Mouse (Mus musculus) right cerebral cortex, postnatal 25 days (tissue): ENCODE data around the gene Kcnab1.
A peak's percentile ranks its signal among the peaks of the same experiment; 100 is the strongest.

ENCODE experiments used
- DNase-seq: peaks from one replicate; pipeline ENCODE4 v3.0.0; 2022

Kcnab1 gene

GRCm38 (mm10) chr3:65319248-65320008, 210.2 kb downstream of the Kcnab1 start:
- DNase-seq = no peak

- DNase-seq = no peak
Observed at GRCm38 (mm10) chr3:65320990-65321389, 211.8 kb downstream of the Kcnab1 start.

- DNase-seq = peak; percentile 51
Observed at GRCm38 (mm10) chr3:65321981-65322779, 213.0 kb downstream of the Kcnab1 start.

- DNase-seq = no peak
Observed at GRCm38 (mm10) chr3:65325254-65325653, 216.1 kb downstream of the Kcnab1 start.

GRCm38 (mm10) chr3:65328814-65329213, 219.6 kb downstream of the Kcnab1 start:
- DNase-seq = no peak

GRCm38 (mm10) chr3:65337835-65338464, 228.8 kb downstream of the Kcnab1 start:
- no peak for DNase-seq

- no peak for DNase-seq
Observed at GRCm38 (mm10) chr3:65340173-65340951, 231.2 kb downstream of the Kcnab1 start.

GRCm38 (mm10) chr3:65346176-65346575, 237.0 kb downstream of the Kcnab1 start:
- DNase-seq = no peak

- DNase-seq = no peak
Observed at GRCm38 (mm10) chr3:65352278-65353127, 243.3 kb downstream of the Kcnab1 start.

GRCm38 (mm10) chr3:65353263-65354037, 244.3 kb downstream of the Kcnab1 start:
- DNase-seq = no peak

GRCm38 (mm10) chr3:65355479-65355878, 246.3 kb downstream of the Kcnab1 start:
- DNase-seq = no peak

GRCm38 (mm10) chr3:65358275-65358674, 249.1 kb downstream of the Kcnab1 start:
- no peak for DNase-seq

- no peak for DNase-seq
Observed at GRCm38 (mm10) chr3:65358841-65359240, 249.7 kb downstream of the Kcnab1 start.

- DNase-seq = no peak
Observed at GRCm38 (mm10) chr3:65360163-65360969, 251.2 kb downstream of the Kcnab1 start.

GRCm38 (mm10) chr3:65363438-65363837, 254.3 kb downstream of the Kcnab1 start:
- DNase-seq = no peak

GRCm38 (mm10) chr3:65365184-65365583, 256.0 kb downstream of the Kcnab1 start:
- no peak for DNase-seq

- no peak for DNase-seq
Observed at GRCm38 (mm10) chr3:65365921-65366710, 256.9 kb downstream of the Kcnab1 start.

GRCm38 (mm10) chr3:65367944-65368343, 258.8 kb downstream of the Kcnab1 start:
- DNase-seq = no peak

- DNase-seq = no peak
Observed at GRCm38 (mm10) chr3:65372552-65372951, 263.4 kb downstream of the Kcnab1 start.
